Mouse (Mus musculus) mouse trophoblast stem cell (cell line): ENCODE results near the gene Tenm2.

Experiments
- in situ Hi-C, 2 experiments: fragments of 300-500 bp; cut with MseI, MboI; formaldehyde crosslinking; loops; 2 replicates in 1 of 2; 3 replicates in 1 of 2; pipeline ENCODE4 v1.15.1; 2025

Tenm2 gene

GRCm38 (mm10) chr11:36286246-36286645, 949.5 kb downstream of the Tenm2 start:
- in situ Hi-C loops = no loop called here

GRCm38 (mm10) chr11:36280533-36280932, 955.2 kb downstream of the Tenm2 start:
- in situ Hi-C loops = no loop called here

DNA sequence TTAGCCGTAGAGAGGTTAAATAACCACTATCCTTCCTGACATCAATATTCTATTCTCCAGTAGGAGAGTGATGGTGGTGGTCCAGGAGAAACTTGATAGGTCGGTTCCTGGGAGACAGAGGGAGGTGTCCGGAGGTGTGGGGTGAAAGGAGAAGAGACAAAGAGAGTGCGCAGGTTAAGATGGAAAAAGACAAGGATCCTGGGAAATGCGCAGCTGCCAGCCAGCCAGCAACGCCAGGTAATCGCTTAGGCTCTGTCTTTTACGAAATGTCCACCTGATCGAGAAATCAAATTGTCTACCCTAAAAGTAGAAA, 957.9 kb downstream of the Tenm2 start:
- in situ Hi-C loops = no loop called here

DNA sequence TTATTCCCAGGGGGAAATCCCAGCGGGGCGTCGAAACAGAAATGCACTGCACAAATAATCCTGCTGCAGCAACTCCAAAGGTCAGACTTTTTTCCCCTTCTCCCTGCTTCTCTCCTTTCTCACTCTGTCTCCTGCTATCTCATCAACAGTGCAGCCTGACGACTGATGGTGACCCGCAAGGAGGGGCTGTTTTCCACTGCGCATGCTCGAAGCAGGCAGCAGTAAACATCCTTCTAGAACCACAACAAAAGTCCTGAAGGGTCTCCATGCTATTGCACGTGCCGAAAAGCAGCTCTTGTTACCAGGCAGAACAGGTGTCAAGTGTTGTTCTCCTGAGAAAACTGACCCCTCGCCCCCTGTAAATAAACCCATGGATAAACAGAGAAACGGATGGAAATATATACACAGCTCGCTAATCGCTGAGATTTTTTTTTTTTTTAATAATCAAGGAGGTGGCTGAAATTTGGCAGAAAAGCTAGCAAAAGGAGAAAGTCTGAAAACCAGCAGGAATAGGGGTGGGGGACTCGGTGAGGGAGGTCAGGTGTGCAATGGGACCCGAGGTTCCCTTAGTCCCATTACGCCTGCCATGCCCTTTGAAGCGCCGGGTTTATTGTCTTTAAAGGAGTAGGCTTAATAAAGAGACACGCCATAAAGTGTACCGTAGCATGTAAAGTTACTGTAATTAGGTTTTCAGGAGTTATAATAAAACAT, 958.4 kb downstream of the Tenm2 start:
- in situ Hi-C loops = no loop called here

- in situ Hi-C loops = no loop called here
Measured at GRCm38 (mm10) chr11:36276015-36276414, 959.7 kb downstream of the Tenm2 start.

DNA sequence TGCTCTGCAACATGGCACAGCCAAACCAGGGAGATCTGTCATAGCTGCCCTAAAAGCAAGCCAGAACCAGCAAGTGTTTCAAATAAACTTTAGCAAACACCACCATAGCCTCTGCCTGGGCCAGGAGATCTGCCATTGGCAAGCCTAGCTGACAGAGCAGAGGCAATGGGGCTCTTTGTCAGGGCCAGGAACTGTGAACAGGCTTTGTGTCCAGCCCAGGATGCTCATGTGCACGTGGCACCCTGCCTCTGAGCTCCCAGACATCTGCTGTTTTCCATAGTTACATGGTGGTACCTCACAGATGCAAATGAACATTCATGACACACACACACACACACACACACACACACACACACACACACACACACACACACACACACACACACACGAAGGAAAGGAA, 963.6 kb downstream of the Tenm2 start:
- in situ Hi-C loops = no loop called here

DNA sequence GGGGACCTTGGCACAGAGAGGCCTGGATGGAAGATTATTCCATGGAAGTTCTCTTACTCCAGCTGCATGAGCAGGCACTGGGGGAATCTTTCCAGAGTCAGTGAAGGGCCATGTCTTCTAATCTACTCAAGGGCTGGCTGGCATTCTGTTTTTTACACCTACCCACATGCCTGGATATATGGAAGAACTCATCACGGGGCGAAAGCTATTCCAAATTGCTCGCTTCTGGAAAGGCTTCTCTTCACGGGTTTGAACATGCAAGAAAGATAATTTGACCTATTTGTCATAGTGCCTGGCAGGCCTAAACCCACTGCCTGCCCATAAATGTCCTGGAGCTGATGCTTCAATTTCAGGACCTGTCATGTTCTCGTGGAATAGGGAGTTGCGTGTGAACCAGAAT, 965.8 kb downstream of the Tenm2 start:
- in situ Hi-C loops = no loop called here

DNA sequence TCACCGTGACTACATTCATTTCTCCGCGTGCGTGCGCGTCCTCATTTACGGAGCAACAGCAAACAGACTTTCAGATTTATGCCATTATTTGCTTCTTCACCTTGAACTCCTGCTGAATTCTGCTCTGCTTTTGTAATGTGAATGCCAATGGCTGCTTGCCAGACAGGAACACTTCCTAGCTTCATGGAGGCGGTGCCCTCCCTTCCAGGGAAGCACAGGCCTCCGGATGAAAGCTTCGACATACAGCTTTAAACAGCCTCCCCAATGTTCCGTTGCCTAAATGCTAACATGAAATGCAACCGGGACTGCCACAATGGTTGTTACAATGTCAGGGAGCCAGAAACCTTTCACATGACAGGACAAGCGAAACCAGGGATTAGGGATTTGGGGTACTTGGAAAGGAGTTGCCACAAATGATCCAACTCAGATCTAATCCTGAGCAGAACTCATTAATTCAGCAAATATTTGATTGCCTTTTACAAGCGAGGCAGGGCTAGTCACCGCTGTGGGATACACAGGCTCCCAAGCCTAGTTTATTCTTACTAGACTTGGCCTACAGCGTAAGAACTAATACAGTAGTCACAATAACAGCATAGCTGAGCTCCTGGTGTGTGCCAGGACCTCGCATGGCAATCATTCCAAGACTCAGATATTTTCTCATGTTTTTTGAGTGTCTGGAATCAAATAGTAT, 970.8 kb downstream of the Tenm2 start:
- in situ Hi-C loops = no loop called here

DNA sequence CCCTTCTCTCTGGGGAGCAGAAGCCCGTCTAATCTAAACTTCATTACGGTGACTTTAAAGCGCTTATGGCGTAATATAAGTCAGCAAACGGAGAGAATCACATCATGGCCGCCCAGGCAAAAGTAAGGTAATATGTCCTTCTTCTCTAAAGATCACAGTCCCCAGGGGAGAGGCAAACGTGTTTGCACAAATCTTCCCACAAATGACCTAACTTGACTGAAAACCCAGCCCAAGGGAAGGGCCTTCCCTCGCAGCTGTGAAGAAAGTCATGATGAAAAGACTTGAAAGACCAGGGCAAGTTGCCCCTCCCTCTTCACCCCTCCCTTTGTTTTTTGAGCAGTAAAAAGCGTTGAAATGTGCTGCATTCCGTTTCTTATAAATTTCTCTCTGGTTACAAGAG, 971.9 kb downstream of the Tenm2 start:
- in situ Hi-C loops = no loop called here

- in situ Hi-C loops = no loop called here
Measured at GRCm38 (mm10) chr11:36257187-36257586, 978.6 kb downstream of the Tenm2 start.

- in situ Hi-C loops = no loop called here
Measured at GRCm38 (mm10) chr11:36256747-36257146, 979.0 kb downstream of the Tenm2 start.

- in situ Hi-C loops = no loop called here
Measured at GRCm38 (mm10) chr11:36254019-36254418, 981.7 kb downstream of the Tenm2 start.

DNA sequence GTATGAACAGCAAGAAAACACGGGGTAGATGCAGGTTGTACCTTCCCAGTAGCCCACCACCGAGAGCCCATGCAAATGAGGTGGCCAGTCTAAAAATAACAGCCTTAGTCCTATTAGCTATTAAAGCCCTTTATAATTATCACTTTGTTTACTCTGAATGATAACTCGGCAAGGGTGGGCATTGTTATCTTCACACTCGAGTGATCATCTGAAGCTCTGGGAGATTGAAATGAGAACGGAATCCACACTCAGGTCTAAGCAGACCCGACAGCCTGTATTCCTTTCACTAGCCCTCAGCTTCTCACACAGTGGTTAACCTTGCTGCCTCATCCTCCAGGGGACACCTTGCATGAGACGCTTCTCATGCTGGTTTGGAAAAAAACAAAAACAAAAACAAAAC, 985.7 kb downstream of the Tenm2 start:
- in situ Hi-C loops = no loop called here

DNA sequence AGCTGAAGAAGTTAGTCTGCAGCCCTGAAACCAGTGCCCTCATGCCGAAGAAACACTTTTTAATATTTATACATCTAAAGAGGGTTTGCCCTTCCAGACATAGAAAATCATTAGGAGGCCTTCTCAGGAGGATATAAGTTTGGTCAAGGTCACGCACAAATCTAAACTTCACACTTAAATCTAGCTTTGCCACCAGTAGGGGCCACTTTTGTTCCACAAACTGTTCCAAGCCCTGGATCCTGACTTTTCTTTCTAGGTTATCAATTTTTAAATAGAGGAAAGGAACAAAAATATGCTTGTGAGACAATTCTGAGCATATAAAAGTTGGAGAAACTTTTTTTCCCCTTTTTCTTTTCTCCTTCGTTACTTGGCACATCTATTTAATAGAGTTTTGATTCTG, 989.6 kb downstream of the Tenm2 start:
- in situ Hi-C loops = no loop called here

- in situ Hi-C loops = no loop called here
Measured at GRCm38 (mm10) chr11:36244491-36244882, 991.3 kb downstream of the Tenm2 start.

DNA sequence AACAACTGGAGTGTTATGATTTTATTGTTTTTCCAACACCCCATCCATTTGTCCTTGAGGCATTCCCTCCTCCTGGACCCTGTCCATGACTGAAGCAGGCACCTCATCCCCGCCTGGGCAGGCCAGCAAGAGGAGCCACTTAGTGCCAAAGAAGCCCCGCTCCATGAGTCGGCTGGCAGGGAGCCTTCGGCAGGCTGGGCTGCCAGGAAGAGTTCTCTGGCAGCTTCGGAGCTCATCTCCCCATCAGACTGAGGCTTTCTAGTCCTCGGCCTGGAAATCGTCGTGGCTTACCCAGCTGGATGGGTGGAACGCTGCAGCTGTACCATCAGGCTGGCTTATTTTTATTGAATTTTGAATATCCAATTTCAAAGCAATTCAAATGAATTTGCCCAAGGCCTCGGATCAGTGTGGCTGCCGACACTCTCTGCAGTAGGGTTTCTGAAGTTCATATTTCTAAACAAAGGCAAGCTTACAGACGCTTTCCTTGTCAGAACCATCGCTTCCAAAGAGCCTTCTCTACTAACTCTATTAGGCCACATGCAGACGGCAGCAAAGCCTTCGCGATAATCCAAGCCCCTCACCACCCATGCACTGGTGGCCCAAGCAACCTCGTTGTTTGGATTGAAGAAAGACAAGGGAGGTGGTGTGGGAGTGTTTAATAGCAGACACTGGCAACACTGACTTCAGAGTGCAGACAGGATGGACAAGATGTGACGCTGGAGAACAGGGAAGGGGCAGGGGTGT, 991.8 kb downstream of the Tenm2 start:
- in situ Hi-C loops = no loop called here

- in situ Hi-C loops = no loop called here
Measured at GRCm38 (mm10) chr11:36238890-36239289, 996.9 kb downstream of the Tenm2 start.

GRCm38 (mm10) chr11:36228654-36229053, 1007.1 kb downstream of the Tenm2 start:
- in situ Hi-C loops = no loop called here

DNA sequence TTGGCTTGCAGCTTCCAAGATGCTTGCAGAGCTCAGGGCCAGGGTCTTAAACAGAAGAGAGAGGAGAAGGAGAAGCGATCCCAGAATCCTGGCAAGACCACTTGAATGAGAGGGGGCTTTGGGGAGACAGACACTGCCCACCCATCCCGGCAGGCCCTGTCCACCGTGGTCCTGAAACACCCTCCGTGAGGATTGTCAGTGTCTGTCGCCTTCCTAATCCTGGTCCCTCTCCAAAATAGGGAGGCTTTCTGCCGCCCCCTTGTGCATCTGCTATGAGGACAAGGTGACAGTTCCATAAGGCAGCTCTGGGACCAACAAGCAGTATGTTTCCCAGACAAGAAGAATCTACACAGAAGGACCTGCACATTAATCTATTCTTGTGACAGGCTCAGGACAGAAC, 1007.6 kb downstream of the Tenm2 start:
- in situ Hi-C loops = no loop called here

- in situ Hi-C loops = no loop called here
Measured at GRCm38 (mm10) chr11:36226061-36226460, 1009.7 kb downstream of the Tenm2 start.

DNA sequence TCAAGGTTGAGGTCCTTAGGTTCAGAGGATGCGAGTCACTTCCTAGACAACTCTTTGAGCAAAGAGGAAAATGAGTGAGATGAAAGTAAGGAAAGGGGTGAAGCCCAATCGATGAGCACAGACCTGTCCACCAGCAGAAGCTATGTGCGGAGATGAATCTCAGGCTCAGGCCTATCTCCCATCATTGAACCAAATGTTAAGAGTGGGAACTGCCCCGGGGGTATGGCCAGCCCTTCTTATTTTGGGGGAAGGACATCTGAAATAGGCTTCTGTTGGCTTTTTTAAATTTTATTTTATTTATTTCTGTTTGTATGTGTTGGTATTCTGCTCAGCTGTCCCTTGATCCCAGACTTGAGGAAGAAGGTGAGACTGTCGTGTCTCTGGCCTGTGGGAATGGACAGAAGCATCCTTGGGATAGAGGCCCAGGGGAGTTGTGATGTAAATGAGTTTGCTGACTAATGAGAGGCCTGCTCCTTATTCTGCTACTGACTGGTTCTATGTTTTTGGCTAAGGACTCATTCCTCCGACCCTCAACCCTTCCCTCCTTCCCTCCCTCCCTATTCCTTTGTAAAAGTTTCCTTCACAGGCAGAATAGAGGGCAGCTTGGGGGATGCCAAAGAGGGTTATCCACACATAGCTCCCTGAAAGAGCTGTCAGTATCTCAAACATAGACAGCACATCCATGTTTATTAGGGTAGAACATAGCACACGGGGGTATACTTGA, 1011.9 kb downstream of the Tenm2 start:
- in situ Hi-C loops = loop anchor here in 1 of 2 experiments (5.0 kb wide), 2 partner anchors 177 to 303 kb away; no protein-coding TSS in a partner anchor

- in situ Hi-C loops = loop anchor here in 1 of 2 experiments (5.0 kb wide), 2 partner anchors 175 to 305 kb away; no protein-coding TSS in a partner anchor
Measured at GRCm38 (mm10) chr11:36222071-36222470, 1013.7 kb downstream of the Tenm2 start.
